Mouse (Mus musculus) layer of hippocampus, adult 11-12 months (tissue): Measurements from ENCODE around the gene Ctnna3.
"Not testable (repeated sequence)": the region's sequence is repeated elsewhere in the genome, so short reads cannot be mapped to it uniquely, and the experiment has no call there.

Experiments used
- DNase-seq: peaks from one replicate; pipeline ENCODE4 v3.0.0; 2022; ENCODE audit warnings: low spot score

Ctnna3 gene

GRCm38 (mm10) chr10:63429785-63430305 lies at the start of gene Ctnna3:
Gene Ctnna3 (plus strand): TSS chr10:63430098.
- peak; percentile 89 for DNase-seq

- no peak for DNase-seq
Measured at GRCm38 (mm10) chr10:63381498-63382280, 48.2 kb upstream of the Ctnna3 start, which contains the start of gene Sirt1. Gene Sirt1 (minus strand): TSS chr10:63381704.

GRCm38 (mm10) chr10:63382372-63383279 lies 47.3 kb upstream of the Ctnna3 start, which contains the start of gene Dnajc12:
Gene Dnajc12 (plus strand): TSS chr10:63382443.
- peak; percentile 81 for DNase-seq

GRCm38 (mm10) chr10:63385897-63386296 lies 44.0 kb upstream of the Ctnna3 start:
- not testable (repeated sequence) for DNase-seq

- DNase-seq, result peak; percentile 90
Measured at GRCm38 (mm10) chr10:63386444-63386843, 43.5 kb upstream of the Ctnna3 start.

- no peak for DNase-seq
Measured at GRCm38 (mm10) chr10:63386991-63387390, 42.9 kb upstream of the Ctnna3 start.

GRCm38 (mm10) chr10:63388948-63389347 lies 41.0 kb upstream of the Ctnna3 start:
- no peak for DNase-seq

GRCm38 (mm10) chr10:63396963-63397362 lies 32.9 kb upstream of the Ctnna3 start:
- no peak for DNase-seq

GRCm38 (mm10) chr10:63402731-63403504 lies 27.0 kb upstream of the Ctnna3 start:
- DNase-seq, result no peak

- no peak for DNase-seq
Measured at GRCm38 (mm10) chr10:63403636-63404035, 26.3 kb upstream of the Ctnna3 start.

- DNase-seq, result no peak
Measured at GRCm38 (mm10) chr10:63410162-63410956, 19.5 kb upstream of the Ctnna3 start.

- not testable (repeated sequence) for DNase-seq
Measured at GRCm38 (mm10) chr10:63411674-63412073, 18.2 kb upstream of the Ctnna3 start.

- DNase-seq, result no peak
Measured at GRCm38 (mm10) chr10:63412756-63413155, 17.1 kb upstream of the Ctnna3 start.

- DNase-seq, result no peak
Measured at GRCm38 (mm10) chr10:63415287-63415686, 14.6 kb upstream of the Ctnna3 start.

- no peak for DNase-seq
Measured at GRCm38 (mm10) chr10:63415850-63416249, 14.0 kb upstream of the Ctnna3 start.

GRCm38 (mm10) chr10:63417061-63417460 lies 12.8 kb upstream of the Ctnna3 start:
- no peak for DNase-seq

GRCm38 (mm10) chr10:63421739-63422735 lies 7.9 kb upstream of the Ctnna3 start, which contains the start of gene Gm7075:
Gene Gm7075 (minus strand): TSS chr10:63421789.
- peak; percentile 29 for DNase-seq

GRCm38 (mm10) chr10:63422736-63422992 lies 7.2 kb upstream of the Ctnna3 start:
- DNase-seq, result no peak

- DNase-seq, result no peak
Measured at GRCm38 (mm10) chr10:63423591-63424474, 6.1 kb upstream of the Ctnna3 start.
